In genomic region chr1:121430183-121430937, GRCm38 (mm10) we compare ENCODE assay signal across 8 mouse cellular contexts. TPM values are rescaled to one million over a fixed set of nuclear protein-coding genes. Genes with fewer than 3 reads are reported as not detected.
DNase-seq lines count a peak whose midpoint lies in the region; ATAC-seq and TF ChIP-seq lines count a peak whose summit lies in the region.

No protein-coding gene starts in this region.

- H3K9me3 ChIP-seq in heart, embryonic 10.5 days: no peaks in the 10 kb centered on the region
- H3K9me3 ChIP-seq in limb, embryonic 15.5 days: no peaks in the 10 kb centered on the region

- 0 out of 2 replicates have a peak, but pooled peaks cover 3% of the 10 kb centered on the region for H3K36me3 ChIP-seq in heart, embryonic 10.5 days
- 0 out of 2 replicates have a peak, but pooled peaks cover 3% of the 10 kb centered on the region for H3K36me3 ChIP-seq in limb, embryonic 15.5 days

- DNase-seq in layer of hippocampus, adult 2 months (ENCODE audit: low spot score in 2 of 2): no peak
- DNase-seq in layer of hippocampus, adult 9-10 months (ENCODE audit: low spot score): no peak
- DNase-seq in cerebellum, postnatal 14 days: peak; percentile 35 to 39
- DNase-seq in heart, embryonic 10.5 days (ENCODE audit: low spot score): no peak
- DNase-seq in thymus, postnatal 25 days: no peak
- no peak for DNase-seq in right cerebral cortex, adult 18-20 months
- no peak for DNase-seq in right cerebral cortex, adult 2 months (ENCODE audit: low spot score in 2 of 2)

- no peaks in the 10 kb centered on the region for H3K27me3 ChIP-seq in heart, embryonic 10.5 days (ENCODE audit: insufficient read depth, poor library complexity, severe bottlenecking)
- no peaks in the 10 kb centered on the region for H3K27me3 ChIP-seq in limb, embryonic 15.5 days

- H3K4me3 ChIP-seq in layer of hippocampus, adult 2 months: peak overlapping the region; percentile 88
- H3K4me3 ChIP-seq in heart, embryonic 10.5 days: peak overlapping the region; percentile 86
- peak overlapping the region; percentile 85 for H3K4me3 ChIP-seq in limb, embryonic 15.5 days

- peak overlapping the region; percentile 93 for H3K4me2 ChIP-seq in limb, embryonic 15.5 days

- H3K9ac ChIP-seq in limb, embryonic 15.5 days: no peak overlapping the region

- H3K4me1 ChIP-seq in heart, embryonic 10.5 days: peaks cover 9% of the 10 kb centered on the region; the same call in 1 of the 2 replicates
- peaks cover 15% of the 10 kb centered on the region for H3K4me1 ChIP-seq in limb, embryonic 15.5 days

- H3K27ac ChIP-seq in layer of hippocampus, adult 2 months: peak overlapping the region; percentile 10; the same call in 1 of the 2 replicates
- H3K27ac ChIP-seq in heart, embryonic 10.5 days: no peak overlapping the region; the same call in 1 of the 2 replicates
- H3K27ac ChIP-seq in limb, embryonic 15.5 days: 0 out of 2 replicates have a peak overlapping the region, but pooled peaks have one; percentile 27

- no peak for ATAC-seq in limb, embryonic 15.5 days (ENCODE audit: insufficient number of reproducible peaks, low FRiP score, low TSS enrichment, low read depth)

- WGBS in heart, embryonic 10.5 days: 25% methylated on average over 6 of the region's 6 CpGs
- WGBS in limb, embryonic 15.5 days: 19% methylated on average over 6 of the region's 6 CpGs

- TF ChIP-seq CTCF in layer of hippocampus, adult 2 months (conservative IDR thresholded peaks at IDR 0.05): no peak

RNA-seq across cellular contexts. Expression of gene Ccdc93, which starts 0.5 kb away (rescaled TPM):
- total RNA-seq in layer of hippocampus, adult 2 months (2021): 10 to 100 TPM; 30.1 to 32.4 TPM
- polyA plus RNA-seq in heart, embryonic 10.5 days (2016; fragmentation: Nextera tagmentation; extraction: Ambion mirVana): 6.8 and 9.0 TPM in 2 replicates
- polyA plus RNA-seq in limb, embryonic 15.5 days (2015; fragmentation: Nextera tagmentation; extraction: Ambion mirVana): 11.7 and 14.3 TPM in 2 replicates

Comparison
In these comparisons a context has a peak if more than half of its experiments do, and no peak if none do; other contexts are left out.
1. DNase-seq: peak in cerebellum, postnatal 14 days (2 of 2); none in layer of hippocampus, adult 2 months (0 of 2), layer of hippocampus, adult 9-10 months (single experiment), heart, embryonic 10.5 days (single experiment), thymus, postnatal 25 days (single experiment), right cerebral cortex, adult 18-20 months (single experiment) and right cerebral cortex, adult 2 months (0 of 2).
2. Peak in every context shown above with its lines, with median percentiles within 50 percentile points of each other: H3K4me3 ChIP-seq.